Mouse (Mus musculus): ENCODE measurements around the gene Gm20772.
"Not testable (repeated sequence)": the region's sequence is repeated elsewhere in the genome, so short reads cannot be mapped to it uniquely, and the experiment has no call there.

The Gm20772 gene

GRCm38 (mm10) chrY:17874441-17874840, at the start of gene Gm20772, which contains the start of gene Gm20831:
TSS of gene Gm20772 (plus strand) at chrY:17874741.
TSS of gene Gm20831 (plus strand) at chrY:17874741.
- not testable (repeated sequence) for DNase-seq

- DNase-seq = not testable (repeated sequence)
These were observed 28.4 kb upstream of the Gm20772 start, which contains the start of gene Gm21904 for GRCm38 (mm10) chrY:17846166-17846565. TSS of gene Gm21904 (minus strand) at chrY:17846266.
